Mouse (Mus musculus): ENCODE measurements around the gene Mgat2. TPM values are rescaled to one million over a fixed set of nuclear protein-coding genes. Genes with fewer than 3 reads are reported as not detected.
A peak's percentile ranks its signal among the peaks of the same experiment; 100 is the strongest.

Mgat2 gene
- polyA plus RNA-seq, 1 experiment from 2014 or later = 44.1 TPM

GRCm38 (mm10) chr12:69181800-69182199 is 2.2 kb upstream of the Mgat2 start:
- H3K9ac ChIP-seq = no peak overlapping the region
- ATAC-seq (ENCODE audit: insufficient number of reproducible peaks, insufficient read depth, low FRiP score, low TSS enrichment, low read depth) = no peak
- no peaks in the 10 kb centered on the region for H3K27me3 ChIP-seq
- 92% methylated on average over 4 of the region's 4 CpGs for WGBS
- H3K4me3 ChIP-seq = no peak overlapping the region
- H3K4me1 ChIP-seq = peaks cover 18% of the 10 kb centered on the region
- H3K9me3 ChIP-seq = no peaks in the 10 kb centered on the region
- no peak overlapping the region for H3K27ac ChIP-seq
- H3K4me2 ChIP-seq = no peak overlapping the region
- H3K36me3 ChIP-seq = peaks cover 14% of the 10 kb centered on the region

GRCm38 (mm10) chr12:69184342-69185295 is 662 bp downstream of the Mgat2 start:
- Histone ChIP-seq H3K4me3 (peak overlapping the region; percentile 87), H3K27me3 (no peaks in the 10 kb centered on the region), H3K36me3 (peaks cover 24% of the 10 kb centered on the region), H3K9ac (peak overlapping the region; percentile 93), H3K27ac (peak overlapping the region; percentile 90), H3K9me3 (no peaks in the 10 kb centered on the region), H3K4me2 (peak overlapping the region; percentile 95), H3K4me1 (peaks cover 25% of the 10 kb centered on the region)
- 1% methylated on average over 77 of the region's 86 CpGs for WGBS
- peak; percentile 68 for ATAC-seq (ENCODE audit: insufficient number of reproducible peaks, insufficient read depth, low FRiP score, low TSS enrichment, low read depth)

GRCm38 (mm10) chr12:69185371-69185770 is 1.4 kb downstream of the Mgat2 start:
- Histone ChIP-seq H3K9ac (peak overlapping the region; percentile 93), H3K4me3 (peak overlapping the region; percentile 87), H3K4me1 (peaks cover 25% of the 10 kb centered on the region), H3K4me2 (peak overlapping the region; percentile 95), H3K27ac (no peak overlapping the region), H3K27me3 (no peaks in the 10 kb centered on the region), H3K36me3 (peaks cover 32% of the 10 kb centered on the region), H3K9me3 (no peaks in the 10 kb centered on the region)
- ATAC-seq (ENCODE audit: insufficient number of reproducible peaks, insufficient read depth, low FRiP score, low TSS enrichment, low read depth) = no peak
- 72% methylated on average over 7 of the region's 7 CpGs for WGBS

- Histone ChIP-seq H3K4me1 (peaks cover 25% of the 10 kb centered on the region), H3K4me2 (peak overlapping the region; percentile 26; the same call in 1 of the 2 replicates), H3K9ac (0 out of 2 replicates have a peak overlapping the region, but pooled peaks have one; percentile 11), H3K4me3 (no peak overlapping the region), H3K9me3 (no peaks in the 10 kb centered on the region), H3K36me3 (peaks cover 40% of the 10 kb centered on the region), H3K27ac (no peak overlapping the region), H3K27me3 (no peaks in the 10 kb centered on the region)
- ATAC-seq (ENCODE audit: insufficient number of reproducible peaks, insufficient read depth, low FRiP score, low TSS enrichment, low read depth) = no peak
- 66% methylated on average over 5 of the region's 5 CpGs for WGBS
Observed at GRCm38 (mm10) chr12:69186811-69187471, 3.0 kb downstream of the Mgat2 start.

- WGBS = 88% methylated on average over 9 of the region's 9 CpGs
- Histone ChIP-seq H3K4me1 (peaks cover 16% of the 10 kb centered on the region), H3K4me3 (no peak overlapping the region), H3K4me2 (no peak overlapping the region), H3K27me3 (no peaks in the 10 kb centered on the region), H3K9me3 (no peaks in the 10 kb centered on the region), H3K36me3 (peaks cover 39% of the 10 kb centered on the region), H3K9ac (no peak overlapping the region), H3K27ac (no peak overlapping the region)
- ATAC-seq (ENCODE audit: insufficient number of reproducible peaks, insufficient read depth, low FRiP score, low TSS enrichment, low read depth) = no peak
Observed at GRCm38 (mm10) chr12:69190074-69190473, 6.1 kb downstream of the Mgat2 start.

GRCm38 (mm10) chr12:69190522-69190921 is 6.6 kb downstream of the Mgat2 start:
- Histone ChIP-seq H3K27ac (no peak overlapping the region), H3K4me3 (no peak overlapping the region), H3K36me3 (peaks cover 39% of the 10 kb centered on the region), H3K4me2 (no peak overlapping the region), H3K27me3 (no peaks in the 10 kb centered on the region), H3K9ac (no peak overlapping the region), H3K4me1 (peaks cover 14% of the 10 kb centered on the region), H3K9me3 (no peaks in the 10 kb centered on the region)
- 95% methylated on average over 1 of the region's 1 CpGs for WGBS
- ATAC-seq (ENCODE audit: insufficient number of reproducible peaks, insufficient read depth, low FRiP score, low TSS enrichment, low read depth) = no peak

- H3K36me3 ChIP-seq = peaks cover 39% of the 10 kb centered on the region
- H3K9ac ChIP-seq = no peak overlapping the region
- no peak overlapping the region for H3K27ac ChIP-seq
- no peaks in the 10 kb centered on the region for H3K9me3 ChIP-seq
- ATAC-seq (ENCODE audit: insufficient number of reproducible peaks, insufficient read depth, low FRiP score, low TSS enrichment, low read depth) = no peak
- no peaks in the 10 kb centered on the region for H3K27me3 ChIP-seq
- WGBS = 91% methylated on average over 5 of the region's 5 CpGs
- peaks cover 18% of the 10 kb centered on the region for H3K4me1 ChIP-seq
- no peak overlapping the region for H3K4me3 ChIP-seq
- H3K4me2 ChIP-seq = no peak overlapping the region
Observed at GRCm38 (mm10) chr12:69191396-69191795, 7.4 kb downstream of the Mgat2 start.

- peaks cover 35% of the 10 kb centered on the region for H3K36me3 ChIP-seq
- no peak overlapping the region for H3K27ac ChIP-seq
- no peak overlapping the region for H3K4me3 ChIP-seq
- 94% methylated on average over 2 of the region's 2 CpGs for WGBS
- no peak overlapping the region for H3K4me2 ChIP-seq
- no peak for ATAC-seq (ENCODE audit: insufficient number of reproducible peaks, insufficient read depth, low FRiP score, low TSS enrichment, low read depth)
- no peaks in the 10 kb centered on the region for H3K27me3 ChIP-seq
- peaks cover 10% of the 10 kb centered on the region for H3K4me1 ChIP-seq
- no peak overlapping the region for H3K9ac ChIP-seq
- H3K9me3 ChIP-seq = no peaks in the 10 kb centered on the region
Observed at GRCm38 (mm10) chr12:69192637-69193036, 8.7 kb downstream of the Mgat2 start.

GRCm38 (mm10) chr12:69196444-69197377 is 12.8 kb downstream of the Mgat2 start, which contains the start of gene Gm49383:
Gene Gm49383, minus strand, starts transcription at chr12:69197104.
- Histone ChIP-seq H3K9me3 (no peaks in the 10 kb centered on the region), H3K36me3 (peaks cover 21% of the 10 kb centered on the region), H3K27me3 (no peaks in the 10 kb centered on the region), H3K4me2 (peak within 1 kb of the TSS; percentile 95), H3K4me1 (peaks cover 22% of the 10 kb centered on the region), H3K9ac (peak within 1 kb of the TSS; percentile 93), H3K4me3 (peak within 1 kb of the TSS; percentile 96), H3K27ac (peak within 1 kb of the TSS; percentile 93)
- WGBS = under 1% methylated on average over 75 of the region's 75 CpGs
- peak; percentile 82 for ATAC-seq (ENCODE audit: insufficient number of reproducible peaks, insufficient read depth, low FRiP score, low TSS enrichment, low read depth)

GRCm38 (mm10) chr12:69197378-69198163 is 13.6 kb downstream of the Mgat2 start:
- Histone ChIP-seq H3K4me3 (peak overlapping the region; percentile 96), H3K4me2 (peak overlapping the region; percentile 95), H3K27ac (peak overlapping the region; percentile 93), H3K4me1 (peaks cover 22% of the 10 kb centered on the region), H3K9ac (peak overlapping the region; percentile 93), H3K9me3 (no peaks in the 10 kb centered on the region), H3K27me3 (no peaks in the 10 kb centered on the region), H3K36me3 (peaks cover 22% of the 10 kb centered on the region)
- ATAC-seq (ENCODE audit: insufficient number of reproducible peaks, insufficient read depth, low FRiP score, low TSS enrichment, low read depth) = peak; percentile 68
- under 1% methylated on average over 94 of the region's 94 CpGs for WGBS
